Mouse (Mus musculus) MEL (cell line): ENCODE data around the gene Rspry1. TPM values are rescaled to one million over a fixed set of nuclear protein-coding genes. Genes with fewer than 3 reads are reported as not detected.

Experiments used
- DNase-seq: peaks from one replicate; pipeline ENCODE4 v3.0.0; 2011; ENCODE audit warnings: low read depth, low spot score
- H3K27ac ChIP-seq: 2 replicates; pipeline ENCODE4 v1.5.1; 2012; ENCODE audit warnings: low read depth, mild to moderate bottlenecking, control low read depth, low read length, moderate library complexity; ENCODE audit not compliant: control insufficient read depth
- H3K27me3 ChIP-seq, 2 experiments: fragments of 150-350 bp in 1 of 2; sonication (generic) in 1 of 2; 2 replicates each; pipeline ENCODE4 v1.6.1; 2012; ENCODE audit warnings: low read length in 2 of 2, mild to moderate bottlenecking in 2 of 2, improper control_type of control experiment in 1 of 2, moderate library complexity in 1 of 2; ENCODE audit not compliant: insufficient read depth in 2 of 2, control insufficient read depth in 1 of 2
- H3K36me3 ChIP-seq, 2 experiments: 2 replicates each; pipeline ENCODE4 v1.6.1; 2012 to 2014; ENCODE audit warnings: low read length in 2 of 2, improper control_type of control experiment in 1 of 2, inconsistent platforms in 1 of 2, mild to moderate bottlenecking in 1 of 2; ENCODE audit not compliant: insufficient read depth in 2 of 2, control insufficient read depth in 1 of 2
- H3K4me1 ChIP-seq, 2 experiments: fragments of 150-350 bp in 1 of 2; sonication (generic) in 1 of 2; 2 replicates each; pipeline ENCODE4 v1.6.1; 2012; ENCODE audit warnings: low read length in 2 of 2, improper control_type of control experiment in 1 of 2, mild to moderate bottlenecking in 1 of 2; ENCODE audit not compliant: insufficient read depth in 2 of 2, control insufficient read depth in 1 of 2
- H3K4me3 ChIP-seq, 2 experiments: fragments of 150-350 bp in 1 of 2; sonication (generic) in 1 of 2; 2 replicates each; pipeline ENCODE4 v1.5.1; 2012; ENCODE audit warnings: low read depth in 2 of 2, low read length in 2 of 2, mild to moderate bottlenecking in 2 of 2, moderate library complexity in 2 of 2, control low read depth in 1 of 2, improper control_type of control experiment in 1 of 2; ENCODE audit not compliant: control insufficient read depth in 1 of 2, insufficient read depth in 1 of 2
- H3K79me2 ChIP-seq: 2 replicates; pipeline ENCODE4 v1.6.1; 2012; ENCODE audit warnings: mild to moderate bottlenecking, low read length, moderate library complexity; ENCODE audit not compliant: control insufficient read depth, poor library complexity, insufficient read depth
- H3K9ac ChIP-seq: 2 replicates; pipeline ENCODE4 v1.6.1; 2012; ENCODE audit warnings: low read depth, mild to moderate bottlenecking, control low read depth, low read length, moderate library complexity; ENCODE audit not compliant: control insufficient read depth, poor library complexity, severe bottlenecking
- H3K9me3 ChIP-seq: fragments of 150-350 bp; sonication (generic); replicated peaks from 2 replicates; pipeline ENCODE4 v1.6.1; 2012; ENCODE audit warnings: mild to moderate bottlenecking, low read length, improper control_type of control experiment, moderate library complexity; ENCODE audit not compliant: insufficient read depth
- CHD1 ChIP-seq: IDR thresholded peaks from 2 replicates; pipeline ENCODE4 v1.6.1; 2012; ENCODE audit warnings: low read depth, mild to moderate bottlenecking, inconsistent platforms, low read length, improper control_type of control experiment
- ETS1 ChIP-seq: IDR thresholded peaks from 2 replicates; pipeline ENCODE4 v1.6.1; 2012; ENCODE audit warnings: low read depth, mild to moderate bottlenecking, inconsistent platforms, low read length, improper control_type of control experiment, moderate library complexity
- MAX ChIP-seq: IDR thresholded peaks from 2 replicates; pipeline ENCODE4 v1.6.1; 2011; ENCODE audit warnings: low read length, improper control_type of control experiment
- MAZ ChIP-seq: IDR thresholded peaks from 2 replicates; pipeline ENCODE4 v1.6.1; 2012; ENCODE audit warnings: low read depth, mild to moderate bottlenecking, inconsistent platforms, low read length, improper control_type of control experiment
- POLR2AphosphoS2 ChIP-seq: IDR thresholded peaks from 2 replicates; pipeline ENCODE4 v1.6.1; 2011; ENCODE audit warnings: low read length, improper control_type of control experiment
- RAD21 ChIP-seq: IDR thresholded peaks from 2 replicates; pipeline ENCODE4 v1.6.1; 2011; ENCODE audit warnings: mild to moderate bottlenecking, low read depth, low read length, improper control_type of control experiment
- TBP ChIP-seq: IDR thresholded peaks from 2 replicates; pipeline ENCODE4 v1.8.0; 2011; ENCODE audit warnings: low read depth, low read length, improper control_type of control experiment
- USF1 ChIP-seq: IDR thresholded peaks from 2 replicates; pipeline ENCODE4 v1.6.1; 2014; ENCODE audit warnings: low read depth, mild to moderate bottlenecking, inconsistent platforms, low read length, improper control_type of control experiment, moderate library complexity
- ZKSCAN1 ChIP-seq: IDR thresholded peaks from 2 replicates; pipeline ENCODE4 v1.6.1; 2012; ENCODE audit warnings: low read depth, mild to moderate bottlenecking, inconsistent platforms, low read length, improper control_type of control experiment, moderate library complexity
- ZMIZ1 ChIP-seq: IDR thresholded peaks from 2 replicates; pipeline ENCODE4 v1.6.1; 2012; ENCODE audit warnings: low read depth, mild to moderate bottlenecking, inconsistent platforms, low read length, improper control_type of control experiment, moderate library complexity
- polyA plus RNA-seq, 2 experiments: library from polyadenylated mRNA; stranded (reverse) in 1 of 2; unstranded in 1 of 2; fragments of >175 nt in 1 of 2; fragments of >200 nt in 1 of 2; gene quantifications; 2 replicates each; pipeline versions ENCODE4 v1.2.1 to v1.2.4; 2012; ENCODE audit warnings: low replicate concordance in 2 of 2, low read depth in 1 of 2; ENCODE audit not compliant: insufficient read length in 2 of 2, insufficient read depth in 1 of 2, missing spikeins in 1 of 2
- total RNA-seq: library from RNA; depleted of rRNA; stranded (reverse); fragments of 300-350 nt; gene quantifications from 2 replicates; pipeline ENCODE4 v1.2.3, GENCODE M21; 2012

Gene Rspry1
- total and polyA plus RNA-seq, 3 experiments: 24.5 to 32.2 TPM; not detected in 1

GRCm38 (mm10) chr8:94600478-94600877, 1.3 kb upstream of the Rspry1 start:
- Histone ChIP-seq H3K27ac (peak overlapping the region; percentile 80), H3K27me3 (no peaks in the 10 kb centered on the region), H3K79me2 (peaks cover 64% of the 10 kb centered on the region), H3K9me3 (no peaks in the 10 kb centered on the region), H3K36me3 (peaks cover 3 to 24% of the 10 kb centered on the region in 2 experiments; a peak in 3 of 4 replicates), H3K9ac (peak overlapping the region; percentile 76), H3K4me1 (peaks cover 3 to 6% of the 10 kb centered on the region in 2 experiments; a peak in 3 of 4 replicates), H3K4me3 (peak overlapping the region; percentile 75 to 80)
- no peak for TF ChIP-seq USF1
- 0 out of 2 replicates have a peak, but pooled peaks have one; percentile 8 for TF ChIP-seq MAX
- DNase-seq: peak; percentile 53

- Histone ChIP-seq H3K79me2 (peaks cover 63% of the 10 kb centered on the region), H3K27me3 (no peaks in the 10 kb centered on the region), H3K9me3 (no peaks in the 10 kb centered on the region), H3K9ac (peak overlapping the region; percentile 76), H3K4me1 (peaks cover 3 to 6% of the 10 kb centered on the region in 2 experiments; a peak in 3 of 4 replicates), H3K27ac (peak overlapping the region; percentile 80), H3K36me3 (peaks cover 3 to 24% of the 10 kb centered on the region in 2 experiments; a peak in 3 of 4 replicates), H3K4me3 (peak overlapping the region; percentile 75 to 80)
- TF ChIP-seq MAZ: peak; percentile 17; the same call in 1 of the 2 replicates
- TF ChIP-seq POLR2AphosphoS2: no peak
- 0 out of 2 replicates have a peak, but pooled peaks have one; percentile 6 for TF ChIP-seq ZMIZ1
- TF ChIP-seq CHD1: 0 out of 2 replicates have a peak, but pooled peaks have one; percentile 63
- no peak for TF ChIP-seq USF1
- no peak for TF ChIP-seq ETS1
- no peak for TF ChIP-seq ZKSCAN1
- DNase-seq: no peak
Measured at GRCm38 (mm10) chr8:94601034-94601606, 617 bp upstream of the Rspry1 start.

GRCm38 (mm10) chr8:94602471-94603131, 864 bp downstream of the Rspry1 start:
- Histone ChIP-seq H3K4me1 (peaks cover 3 to 6% of the 10 kb centered on the region in 2 experiments; a peak in 3 of 4 replicates), H3K9me3 (no peaks in the 10 kb centered on the region), H3K36me3 (peaks cover 0 to 24% of the 10 kb centered on the region in 2 experiments; a peak in 3 of 4 replicates), H3K9ac (peak overlapping the region; percentile 80), H3K27me3 (no peaks in the 10 kb centered on the region), H3K27ac (peak overlapping the region; percentile 37), H3K79me2 (peaks cover 60% of the 10 kb centered on the region), H3K4me3 (peak overlapping the region; percentile 76 to 77)
- DNase-seq: peak; percentile 71
- TF ChIP-seq POLR2AphosphoS2: 0 out of 2 replicates have a peak, but pooled peaks have one; percentile 33
- TF ChIP-seq TBP: 0 out of 2 replicates have a peak, but pooled peaks have one; percentile 5
- TF ChIP-seq RAD21: no peak
